Mouse (Mus musculus): ENCODE measurements at regions not wholly inside any gene's neighbourhood (a gene's known extent, or its start where the extent isn't known, plus 50 kb on each side); places are given as distances from the start of the nearest gene placed in this dataset.

DNA sequence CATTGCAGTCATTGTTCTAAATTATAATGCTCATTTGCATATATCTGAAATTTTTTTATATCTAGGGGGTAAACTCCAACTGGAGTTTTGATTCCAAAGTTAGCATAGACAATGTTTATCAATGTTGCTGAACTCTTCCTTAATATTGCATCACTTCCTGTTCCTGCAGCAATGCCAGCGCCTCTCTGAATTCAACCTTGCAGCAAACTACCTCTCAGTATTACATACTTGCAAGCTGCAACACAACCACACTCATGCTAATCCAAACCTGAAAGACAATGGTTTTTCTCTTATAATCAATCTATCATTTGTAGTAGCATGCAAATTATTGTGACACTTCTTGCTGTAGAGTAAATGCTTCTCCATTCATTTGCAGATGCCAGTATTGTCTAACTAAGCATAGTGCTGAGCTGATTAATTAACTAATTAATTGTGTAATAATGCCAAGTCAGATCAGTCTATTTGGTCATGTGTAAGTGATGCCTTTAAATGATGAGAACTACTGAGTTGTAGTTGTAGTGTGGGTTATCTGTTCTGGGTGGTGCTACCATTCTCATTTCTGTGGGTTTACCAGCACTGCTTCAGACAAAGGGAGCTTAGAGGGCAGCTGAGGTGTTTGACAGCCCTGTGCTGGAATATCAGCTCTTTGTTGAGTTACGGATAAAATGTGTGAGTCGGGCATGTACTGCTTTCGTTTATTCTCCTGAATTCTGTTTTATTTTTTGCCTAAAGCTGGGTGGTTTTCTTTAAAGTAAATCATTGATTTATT is 480.6 kb upstream of the Pdcd1 start:
- H3K9ac ChIP-seq (ENCODE audit: control insufficient read depth, low read depth, low read length, poor library complexity, severe bottlenecking) = no peak overlapping the region
- TF ChIP-seq E2F4 (IDR thresholded peaks at IDR 0.05; ENCODE audit: borderline replicate concordance, low read depth, low read length) (no peak), TCF12 (IDR thresholded peaks at IDR 0.05; ENCODE audit: low read depth, low read length) (no peak), MYC (IDR thresholded peaks at IDR 0.05; ENCODE audit: low read depth, low read length) (no peak), GATA1 (IDR thresholded peaks at IDR 0.05; ENCODE audit: low read depth, low read length) (peak; percentile 33; the same call in 1 of the 2 replicates), USF1 (IDR thresholded peaks at IDR 0.05; ENCODE audit: low read depth, low read length) (no peak), RAD21 (IDR thresholded peaks at IDR 0.05; ENCODE audit: low read depth, low read length) (no peak), ELF1 (IDR thresholded peaks at IDR 0.05; ENCODE audit: low read depth, low read length) (peak; percentile 15; the same call in 1 of the 2 replicates), MAX (IDR thresholded peaks at IDR 0.05; ENCODE audit: low read length) (no peak), TBP (IDR thresholded peaks at IDR 0.05; ENCODE audit: low read depth, low read length) (no peak), BHLHE40 (IDR thresholded peaks at IDR 0.05; ENCODE audit: borderline replicate concordance, low read depth, low read length) (no peak), EP300 (IDR thresholded peaks at IDR 0.05; ENCODE audit: low read depth in 1 of 2, low read length in 2 of 2) (no peak; a peak in 1 of 4 replicates), KAT2A (conservative IDR thresholded peaks at IDR 0.05; ENCODE audit: low read depth, low read length) (no peak), CHD1 (IDR thresholded peaks at IDR 0.05; ENCODE audit: low read depth, low read length) (no peak), MXI1 (IDR thresholded peaks at IDR 0.05; ENCODE audit: low read depth, low read length) (no peak), POLR2AphosphoS2 (IDR thresholded peaks at IDR 0.05; ENCODE audit: low read length) (no peak), SIN3A (IDR thresholded peaks at IDR 0.05; ENCODE audit: low read length) (no peak), RCOR1 (IDR thresholded peaks at IDR 0.05; ENCODE audit: low read depth, low read length) (no peak), ETS1 (IDR thresholded peaks at IDR 0.05; ENCODE audit: low read depth, low read length) (no peak)
- H3K4me1 ChIP-seq (ENCODE audit: control insufficient read depth in 1 of 2, insufficient read depth in 2 of 2, low read length in 2 of 2) = peaks cover 0 to 3% of the 10 kb centered on the region in 2 experiments; a peak in 2 of 4 replicates
- H3K79me2 ChIP-seq (ENCODE audit: control insufficient read depth, insufficient read depth, low read length, poor library complexity) = no peaks in the 10 kb centered on the region
- H3K27ac ChIP-seq (ENCODE audit: control insufficient read depth, low read depth, low read length) = no peak overlapping the region
- H3K36me3 ChIP-seq (ENCODE audit: control insufficient read depth in 1 of 2, insufficient read depth in 2 of 2, low read length in 2 of 2) = peaks cover 0 to 5% of the 10 kb centered on the region in 2 experiments; a peak in 2 of 4 replicates
- peak; percentile 37 for DNase-seq (ENCODE audit: low read depth, low spot score)
- H3K27me3 ChIP-seq (ENCODE audit: control insufficient read depth in 1 of 2, insufficient read depth in 2 of 2, low read length in 2 of 2) = no peaks in the 10 kb centered on the region
- H3K4me3 ChIP-seq (ENCODE audit: control insufficient read depth in 1 of 2, insufficient read depth in 1 of 2, low read depth in 2 of 2, low read length in 2 of 2) = no peak overlapping the region
- H3K9me3 ChIP-seq (replicated peaks; ENCODE audit: insufficient read depth, low read length) = no peaks in the 10 kb centered on the region

DNA sequence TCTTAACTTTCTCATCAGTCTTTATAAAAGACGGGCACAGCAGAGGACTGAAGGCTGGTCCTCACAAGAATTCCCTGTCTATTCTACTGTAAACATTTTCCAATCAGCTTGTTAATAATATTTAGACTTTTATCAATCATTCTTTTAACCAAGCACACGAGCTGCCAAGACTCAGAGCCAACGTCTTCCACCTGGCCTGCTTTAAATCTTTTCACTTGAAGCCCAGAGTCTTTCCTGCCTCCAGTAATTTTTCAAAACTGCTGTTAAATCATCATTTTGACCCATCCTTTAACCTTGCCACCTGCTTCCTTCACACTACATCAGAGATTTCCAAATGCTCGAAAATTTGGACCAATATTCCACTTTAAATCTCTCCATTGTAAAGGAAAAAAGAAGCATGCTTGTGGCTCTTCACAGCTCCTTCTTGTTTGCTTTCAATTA is 451.7 kb upstream of the Pdcd1 start:
- Histone ChIP-seq H3K27ac (ENCODE audit: control insufficient read depth, low read depth, low read length) (no peak overlapping the region), H3K4me3 (ENCODE audit: control insufficient read depth in 1 of 2, insufficient read depth in 1 of 2, low read depth in 2 of 2, low read length in 2 of 2) (no peak overlapping the region), H3K79me2 (ENCODE audit: control insufficient read depth, insufficient read depth, low read length, poor library complexity) (no peaks in the 10 kb centered on the region), H3K4me1 (ENCODE audit: control insufficient read depth in 1 of 2, insufficient read depth in 2 of 2, low read length in 2 of 2) (no peaks in the 10 kb centered on the region; a peak in 2 of 4 replicates), H3K36me3 (ENCODE audit: control insufficient read depth in 1 of 2, insufficient read depth in 2 of 2, low read length in 2 of 2) (peaks cover 0 to 3% of the 10 kb centered on the region in 2 experiments; a peak in 1 of 4 replicates), H3K9ac (ENCODE audit: control insufficient read depth, low read depth, low read length, poor library complexity, severe bottlenecking) (no peak overlapping the region), H3K9me3 (replicated peaks; ENCODE audit: insufficient read depth, low read length) (no peaks in the 10 kb centered on the region), H3K27me3 (ENCODE audit: control insufficient read depth in 1 of 2, insufficient read depth in 2 of 2, low read length in 2 of 2) (no peaks in the 10 kb centered on the region)
- no peak for DNase-seq (ENCODE audit: low read depth, low spot score)
- no peak for TF ChIP-seq GATA1 (IDR thresholded peaks at IDR 0.05; ENCODE audit: low read depth, low read length)
- TF ChIP-seq POLR2AphosphoS5 (IDR thresholded peaks at IDR 0.05; ENCODE audit: borderline replicate concordance, low read depth, low read length) = no peak
- TF ChIP-seq MYC (IDR thresholded peaks at IDR 0.05; ENCODE audit: low read depth, low read length) = no peak
- no peak for TF ChIP-seq BHLHE40 (IDR thresholded peaks at IDR 0.05; ENCODE audit: borderline replicate concordance, low read depth, low read length)
- no peak for TF ChIP-seq CHD2 (IDR thresholded peaks at IDR 0.05; ENCODE audit: low read length)
- no peak for TF ChIP-seq POLR2AphosphoS2 (IDR thresholded peaks at IDR 0.05; ENCODE audit: low read length)
- TF ChIP-seq UBTF (IDR thresholded peaks at IDR 0.05; ENCODE audit: borderline replicate concordance, insufficient read depth, low read depth, low read length) = no peak
- TF ChIP-seq TCF12 (IDR thresholded peaks at IDR 0.05; ENCODE audit: low read depth, low read length) = no peak
- no peak for TF ChIP-seq NELFE (IDR thresholded peaks at IDR 0.05; ENCODE audit: low read depth, low read length)
- no peak for TF ChIP-seq CHD1 (IDR thresholded peaks at IDR 0.05; ENCODE audit: low read depth, low read length)
- no peak for TF ChIP-seq USF2 (IDR thresholded peaks at IDR 0.05; ENCODE audit: borderline replicate concordance in 1 of 2, insufficient read depth in 1 of 2, low read depth in 1 of 2, low read length in 2 of 2)
- TF ChIP-seq SMC3 (IDR thresholded peaks at IDR 0.05; ENCODE audit: low read depth, low read length) = no peak
- no peak for TF ChIP-seq E2F4 (IDR thresholded peaks at IDR 0.05; ENCODE audit: borderline replicate concordance, low read depth, low read length)

Measured in MEL (cell line).